8 mouse cellular contexts compared by ENCODE assay signal in genomic region chr2:152414591-152415165, GRCm38 (mm10). TPM values are rescaled to one million over a fixed set of nuclear protein-coding genes. Genes with fewer than 3 reads are reported as not detected.
DNase-seq lines count a peak whose midpoint lies in the region; ATAC-seq and TF ChIP-seq lines count a peak whose summit lies in the region.

Gene Zcchc3, minus strand, starts transcription at chr2:152415027.

- H3K9me3 ChIP-seq in hindbrain, embryonic 15.5 days: no peaks in the 10 kb centered on the region

- H3K4me2 ChIP-seq in hindbrain, embryonic 15.5 days: peak within 1 kb of the TSS; percentile 92

- TF ChIP-seq POLR2A in cortical plate, adult 2 months (IDR thresholded peaks at IDR 0.05; ENCODE audit: extremely low read depth, insufficient read depth, low read length): peak; percentile 62

- H3K27me3 ChIP-seq in hindbrain, embryonic 15.5 days: no peaks in the 10 kb centered on the region

- peak within 1 kb of the TSS; percentile 94 for H3K9ac ChIP-seq in hindbrain, embryonic 15.5 days

- H3K36me3 ChIP-seq in hindbrain, embryonic 15.5 days: no peaks in the 10 kb centered on the region

- intact Hi-C loops in gastrocnemius, adult 2 months (cut with DNase I): no loop called here

- H3K4me1 ChIP-seq in cortical plate, adult 2 months (ENCODE audit: control insufficient read depth, insufficient read depth, low read length): peaks cover 4% of the 10 kb centered on the region
- peaks cover 47% of the 10 kb centered on the region for H3K4me1 ChIP-seq in hindbrain, embryonic 15.5 days (replicated peaks)

- peak; percentile 91 to 97 for DNase-seq in adrenal gland, adult (ENCODE audit: inconsistent age in 2 of 2, low spot score in 1 of 2)
- DNase-seq in gastrocnemius, adult 2 months: peak; percentile 86
- DNase-seq in layer of hippocampus, postnatal 36 days: peak; percentile 86 to 88
- DNase-seq in lung, postnatal 10 days: peak; percentile 93
- DNase-seq in ovary, postnatal 36 days (ENCODE audit: low spot score): peak; percentile 91
- DNase-seq in thymus, postnatal 14 days: peak; percentile 30

- ATAC-seq in hindbrain, embryonic 15.5 days (ENCODE audit: low FRiP score, low read depth): peak; percentile 83

- under 1% methylated on average over 65 of the region's 65 CpGs for WGBS in hindbrain, embryonic 15.5 days

- TF ChIP-seq CTCF in cortical plate, adult 2 months (IDR thresholded peaks at IDR 0.05; ENCODE audit: extremely low read depth, insufficient read depth, low read length): no peak
- TF ChIP-seq CTCF in gastrocnemius, adult 2 months (IDR thresholded peaks at IDR 0.05): no peak

- H3K27ac ChIP-seq in cortical plate, adult 2 months (ENCODE audit: insufficient read depth, low read length): peak within 1 kb of the TSS; percentile 65
- H3K27ac ChIP-seq in gastrocnemius, adult 2 months: peak within 1 kb of the TSS; percentile 88
- H3K27ac ChIP-seq in hindbrain, embryonic 15.5 days (replicated peaks): peak within 1 kb of the TSS; percentile 98

- peak within 1 kb of the TSS; percentile 97 for H3K4me3 ChIP-seq in cortical plate, adult 2 months (ENCODE audit: insufficient read depth, low read length)
- peak within 1 kb of the TSS; percentile 85 for H3K4me3 ChIP-seq in gastrocnemius, adult 2 months
- peak within 1 kb of the TSS; percentile 96 for H3K4me3 ChIP-seq in hindbrain, embryonic 15.5 days

RNA-seq across cellular contexts. Expression of gene Zcchc3, which starts in this region (rescaled TPM):
- polyA plus RNA-seq in cortical plate, adult 2 months (2012; rRNA removed): 6.5 and 7.1 TPM in 2 replicates
- 1 to 10 TPM; 1.1 to 1.8 TPM for total RNA-seq in gastrocnemius, adult 2 months (2021)
- 18.6 TPM in 2 replicates for polyA plus RNA-seq in hindbrain, embryonic 15.5 days (2015; fragmentation: Nextera tagmentation; extraction: Ambion mirVana)
- total RNA-seq in layer of hippocampus, postnatal 36 days (2021): 10 to 100 TPM in 1 of 2 experiments, 1 to 10 TPM in 1; 9.3 to 10.0 TPM

Comparison
In these comparisons a context has a peak if more than half of its experiments do, and no peak if none do; other contexts are left out.
1. Peak in every context shown above with its lines: DNase-seq, ATAC-seq, H3K4me3 ChIP-seq and H3K27ac ChIP-seq.
2. DNase-seq: peak in every context shown above with its lines; median percentile 94 in adrenal gland, adult; 93 in lung, postnatal 10 days; 91 in ovary, postnatal 36 days; 87 in layer of hippocampus, postnatal 36 days; 86 in gastrocnemius, adult 2 months; 30 in thymus, postnatal 14 days.